Mouse (Mus musculus) spleen, adult 18-20 months (tissue): Measurements from ENCODE around the gene Gm5460.
A peak's percentile ranks its signal among the peaks of the same experiment; 100 is the strongest.

Experiments used
- DNase-seq, 2 experiments: peaks; one replicate each; pipeline ENCODE4 v3.0.0; 2022; ENCODE audit warnings: mixed read lengths in 2 of 2

Gene Gm5460

DNA sequence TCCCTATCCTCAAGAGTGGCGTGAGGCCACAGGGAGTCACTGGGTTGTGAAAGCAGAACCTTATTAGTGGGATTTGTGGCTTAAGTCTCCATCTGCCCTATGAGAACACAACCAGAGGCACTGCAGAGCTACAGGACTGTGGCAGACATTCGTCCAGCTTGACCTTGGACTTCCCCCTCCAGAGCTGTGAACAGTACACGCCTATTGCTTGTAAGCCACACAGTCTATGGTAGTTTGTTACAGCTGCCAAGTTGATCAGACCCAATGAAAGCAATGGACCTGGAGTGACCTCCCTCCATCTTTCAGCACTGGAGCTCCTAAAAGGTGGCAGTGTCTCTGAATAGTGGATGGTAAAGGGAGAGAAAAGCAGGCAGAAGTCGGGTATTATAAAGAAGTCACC, 61.7 kb downstream of the Gm5460 start:
- DNase-seq: no peak

DNA sequence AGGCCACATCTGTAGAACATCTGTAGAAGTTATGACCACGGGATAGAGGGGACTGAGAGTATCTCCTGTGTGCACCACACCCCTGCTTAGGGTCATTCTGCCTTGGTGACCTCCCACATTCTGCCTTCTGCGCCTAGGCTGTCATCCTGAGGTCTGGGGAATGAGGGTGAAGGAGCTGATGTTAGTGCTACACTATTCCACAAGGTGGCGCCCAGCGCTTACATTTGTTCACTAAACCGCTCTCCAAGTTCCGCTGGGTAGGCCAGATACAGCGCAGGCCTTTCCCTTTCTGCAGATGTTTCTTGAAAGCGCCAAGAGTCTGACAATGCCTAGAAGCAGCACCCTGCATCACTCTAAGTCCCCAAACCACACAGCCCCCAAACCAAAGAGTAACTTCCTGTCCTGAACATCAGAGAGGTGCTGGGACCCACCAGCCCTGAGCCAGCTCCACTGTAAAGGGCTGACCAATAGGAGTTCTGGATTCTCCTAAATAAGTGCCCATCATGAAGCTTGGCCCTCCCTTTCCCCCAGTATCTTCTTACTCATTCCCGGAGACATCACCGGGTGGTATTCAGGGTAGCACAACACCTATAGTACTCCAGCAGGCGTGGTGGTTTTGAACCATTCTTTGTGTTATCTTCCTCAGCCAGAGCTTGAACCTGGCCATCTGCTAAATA, 63.9 kb downstream of the Gm5460 start:
- DNase-seq: peak in 1 of 2 experiments; percentile 26

DNA sequence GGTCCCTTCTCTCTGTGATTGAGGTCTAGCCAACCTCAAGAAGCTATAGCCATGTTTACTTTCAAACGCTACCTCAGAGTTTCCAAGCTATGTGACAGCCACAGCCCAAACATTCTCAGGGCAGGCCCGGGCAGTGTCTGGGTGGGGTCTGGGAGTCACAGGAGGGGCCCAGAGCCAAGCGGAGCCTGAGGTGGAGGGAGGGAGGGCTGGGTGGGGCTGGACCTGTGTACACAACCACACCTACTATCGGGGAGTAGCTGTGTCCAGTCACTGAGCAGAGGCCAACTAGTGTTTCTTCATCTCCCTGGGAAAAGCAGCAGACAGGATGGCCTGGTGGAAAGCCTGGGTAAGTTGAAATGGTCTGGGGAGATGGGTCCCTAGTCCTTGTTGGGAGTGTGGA, 69.2 kb downstream of the Gm5460 start, which contains the start of gene Anxa8:
Gene Anxa8 (plus strand): TSS at position 251 of the 400 bp plus-strand sequence.
- no peak for DNase-seq

DNA sequence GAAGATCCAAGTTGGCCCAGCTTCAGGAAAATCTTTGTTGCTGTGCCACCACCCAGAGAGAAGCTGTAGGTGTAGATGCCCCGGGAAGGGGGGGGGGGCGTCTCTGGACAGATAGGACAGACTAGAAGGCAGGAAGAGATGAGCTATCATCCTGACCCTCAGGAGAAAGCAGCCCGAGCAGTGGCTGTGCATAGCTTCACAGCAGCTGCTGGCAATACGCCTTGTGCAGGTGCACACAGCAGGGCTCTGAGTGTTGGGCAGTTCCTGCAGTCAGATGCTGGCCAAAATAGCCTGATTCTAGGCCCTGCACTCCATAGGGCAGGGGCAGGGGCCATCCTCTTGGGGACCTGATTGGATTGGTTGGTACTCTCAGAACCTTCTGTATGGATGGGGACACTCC, 70.2 kb downstream of the Gm5460 start:
- DNase-seq: no peak

DNA sequence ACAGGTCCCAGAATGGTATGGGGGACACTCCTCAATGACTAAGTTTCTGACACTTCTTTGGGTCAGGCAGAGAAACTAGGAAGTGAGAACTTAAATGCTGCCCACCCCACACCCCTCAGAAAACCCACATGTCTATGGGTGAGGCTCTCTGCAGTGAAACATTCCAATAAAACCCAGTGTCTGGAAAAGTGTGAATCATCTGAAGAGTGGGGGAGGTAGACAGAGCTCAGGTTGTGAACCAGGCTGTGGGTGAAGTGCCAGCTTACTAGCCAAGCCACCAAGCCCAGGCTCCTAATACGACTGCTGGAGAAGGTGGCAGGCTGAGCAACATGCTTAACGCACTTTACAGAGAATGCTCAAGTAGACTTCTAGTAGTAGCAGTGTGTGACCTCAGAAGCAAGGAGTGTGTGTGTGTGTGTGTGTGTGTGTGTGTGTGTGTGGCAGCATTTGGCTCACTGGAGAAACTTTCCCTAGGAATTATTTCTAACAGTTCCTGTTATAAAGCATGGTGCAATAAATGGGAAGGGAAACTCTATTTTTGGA, 71.4 kb downstream of the Gm5460 start:
- no peak for DNase-seq

DNA sequence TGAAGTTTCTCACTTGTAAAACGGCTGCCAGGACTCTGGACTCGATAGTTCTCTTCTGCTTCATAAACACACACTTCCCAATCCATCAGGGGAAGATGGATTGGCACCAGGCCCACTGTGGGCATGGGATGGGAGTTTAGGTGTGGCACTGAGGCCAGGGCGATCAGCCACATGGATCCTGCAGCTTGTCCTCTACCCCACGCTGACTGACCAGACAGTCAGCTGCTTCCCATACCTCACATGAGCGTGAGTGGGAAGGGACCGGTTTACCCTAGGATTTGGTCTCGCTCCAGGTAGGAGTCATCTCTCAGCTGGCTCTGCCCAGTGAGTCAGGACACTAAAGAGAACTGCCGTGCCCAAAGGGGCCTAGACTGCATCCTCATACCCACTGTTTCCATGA, 73.2 kb downstream of the Gm5460 start:
- no peak for DNase-seq

DNA sequence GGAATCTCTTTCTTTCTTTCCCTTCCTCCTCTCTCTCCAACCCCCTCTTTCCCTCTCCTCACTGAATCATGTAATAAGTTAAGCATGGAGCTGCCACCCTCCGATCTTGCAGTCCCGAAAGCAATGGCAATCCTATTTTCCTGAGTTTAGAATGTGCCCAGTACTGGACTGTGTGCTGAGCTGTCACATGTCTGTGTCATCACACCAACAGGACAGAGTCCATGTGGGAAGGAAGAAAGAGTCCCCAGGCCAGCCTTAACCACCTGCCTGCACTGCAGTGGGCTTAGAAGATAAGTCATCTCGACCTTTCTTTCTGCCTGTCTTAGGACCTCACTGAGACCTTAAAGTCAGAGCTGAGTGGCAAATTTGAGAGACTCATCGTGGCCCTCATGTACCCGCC, 74.9 kb downstream of the Gm5460 start:
- DNase-seq: no peak

DNA sequence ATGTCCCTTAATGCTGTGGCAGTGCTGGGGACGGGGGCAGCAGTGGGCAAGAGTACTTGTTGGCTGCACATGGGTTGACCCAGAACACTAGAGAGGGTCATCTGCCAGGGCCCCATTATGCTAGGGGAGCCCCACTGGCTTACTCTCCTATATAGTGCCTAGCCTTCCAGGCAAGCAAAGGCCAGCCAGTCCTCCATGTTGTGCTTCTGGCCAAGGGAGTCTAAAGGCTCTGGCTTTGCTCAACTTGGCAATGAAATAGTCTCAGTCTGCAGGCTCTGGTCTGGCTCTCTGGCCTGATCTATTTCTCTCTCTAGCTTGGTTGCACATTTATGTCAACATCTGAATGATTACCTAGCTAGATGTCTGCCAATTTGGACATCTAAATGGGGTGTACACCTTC, 76.3 kb downstream of the Gm5460 start:
- DNase-seq: no peak

DNA sequence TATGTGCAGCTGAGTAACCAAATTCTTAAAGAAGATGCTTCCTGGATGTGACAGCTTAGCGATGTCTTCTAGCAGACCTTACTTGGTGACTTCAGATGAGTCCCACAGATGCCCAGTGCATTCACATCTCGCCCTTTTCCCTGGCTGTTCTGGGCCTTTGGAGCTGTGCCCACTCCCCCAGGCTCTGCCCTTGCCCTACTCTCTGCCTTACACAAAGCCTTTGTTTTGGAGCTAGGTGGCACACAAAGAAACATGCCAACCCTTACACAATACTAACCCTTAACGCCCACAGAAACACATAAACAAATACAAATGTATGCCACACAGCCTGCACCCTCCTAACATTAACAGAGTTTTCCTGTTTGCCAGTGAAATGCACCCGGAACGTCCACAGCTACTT, 79.6 kb downstream of the Gm5460 start:
- DNase-seq: no peak
